Mouse (Mus musculus) hindbrain, embryonic 16.5 days (tissue): ENCODE measurements around the gene Gm20604. TPM values are rescaled to one million over a fixed set of nuclear protein-coding genes. Genes with fewer than 3 reads are reported as not detected.

Experiments used
- ATAC-seq: fragments of 200-750 bp; cut with Nextera tagmentation; 2 replicates; pipeline ENCODE4 v1.8.0; 2017; ENCODE audit warnings: moderate TSS enrichment, moderate library complexity
- H3K27ac ChIP-seq: fragments of 300-500 bp; sonication (generic); 2 replicates; pipeline ENCODE4 v1.5.1; 2014; ENCODE audit warnings: low read depth, mild to moderate bottlenecking, control low read depth, low read length, moderate library complexity
- H3K27me3 ChIP-seq: fragments of 300-500 bp; sonication (generic); replicated peaks from 2 replicates; pipeline ENCODE4 v1.6.1; 2014; ENCODE audit warnings: low read length; ENCODE audit not compliant: control insufficient read depth, insufficient read depth
- H3K36me3 ChIP-seq: fragments of 300-500 bp; sonication (generic); 2 replicates; pipeline ENCODE4 v1.6.1; 2014; ENCODE audit warnings: mild to moderate bottlenecking, low read length, moderate library complexity, mixed read lengths; ENCODE audit not compliant: control insufficient read depth, insufficient read depth
- H3K4me1 ChIP-seq: fragments of 300-500 bp; sonication (generic); 2 replicates; pipeline ENCODE4 v1.6.1; 2014; ENCODE audit warnings: low read depth, low read length; ENCODE audit not compliant: control insufficient read depth, insufficient read depth
- H3K4me2 ChIP-seq: fragments of 300-500 bp; sonication (generic); 2 replicates; pipeline ENCODE4 v1.6.1; 2014; ENCODE audit warnings: mild to moderate bottlenecking, low read length, control low read depth, moderate library complexity
- H3K4me3 ChIP-seq: fragments of 300-500 bp; sonication (generic); 2 replicates; pipeline ENCODE4 v1.5.1; 2014; ENCODE audit warnings: mild to moderate bottlenecking, low read length, control low read depth, moderate library complexity
- H3K9ac ChIP-seq: fragments of 300-500 bp; sonication (generic); 2 replicates; pipeline ENCODE4 v1.6.1; 2014; ENCODE audit warnings: low read depth, mild to moderate bottlenecking, control low read depth, low read length, moderate library complexity
- H3K9me3 ChIP-seq: fragments of 300-500 bp; sonication (generic); 2 replicates; pipeline ENCODE4 v1.6.1; 2014; ENCODE audit warnings: mild to moderate bottlenecking, low read length, moderate library complexity; ENCODE audit not compliant: control insufficient read depth
- WGBS: fragments of 180-500 bp; shearing (Covaris S2); extraction: QIAGEN DNeasy Blood & Tissue Kit; methylation state at CpG from one replicate; pipeline ENCODE4 v1.1.7; 2014; 5-methylcytosine and 5-hydroxymethylcytosine counted together
- polyA plus RNA-seq: library from polyadenylated mRNA; unstranded; fragments of >200 nt; fragmentation: Nextera tagmentation; extraction: Ambion mirVana; gene quantifications from 2 replicates; pipeline ENCODE4 v1.2.1, GENCODE M21; 2015

Gm20604 gene
- polyA plus RNA-seq, 1 experiment from 2014 or later: 48.8 TPM

DNA sequence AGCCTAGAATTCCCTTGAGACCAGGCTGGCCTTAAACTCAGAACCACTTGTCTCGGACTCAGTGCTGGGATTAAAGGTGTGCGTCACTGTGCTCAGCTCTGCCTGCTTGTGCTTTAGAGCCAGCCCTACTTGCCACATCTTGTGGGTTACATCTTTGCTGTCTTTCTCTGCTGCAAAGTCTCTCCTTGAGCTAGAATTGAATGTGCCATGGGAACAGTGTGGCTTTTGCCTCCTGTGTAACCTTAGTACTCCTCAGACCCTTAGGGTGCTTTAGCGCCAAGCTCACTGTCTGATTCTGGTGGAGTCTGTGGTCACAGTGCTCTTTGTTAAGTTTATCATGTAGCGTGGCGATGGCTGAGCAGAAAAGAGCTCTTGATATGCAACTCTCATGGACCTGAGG, 14.2 kb upstream of the Gm20604 start:
- no peak overlapping the region for H3K4me2 ChIP-seq
- H3K9ac ChIP-seq: no peak overlapping the region
- no peak overlapping the region for H3K27ac ChIP-seq
- no peaks in the 10 kb centered on the region for H3K4me1 ChIP-seq
- no peaks in the 10 kb centered on the region for H3K27me3 ChIP-seq
- peaks cover 50% of the 10 kb centered on the region for H3K36me3 ChIP-seq
- WGBS: 93% methylated on average over 5 of the region's 5 CpGs
- no peaks in the 10 kb centered on the region for H3K9me3 ChIP-seq
- no peak for ATAC-seq
- H3K4me3 ChIP-seq: no peak overlapping the region

DNA sequence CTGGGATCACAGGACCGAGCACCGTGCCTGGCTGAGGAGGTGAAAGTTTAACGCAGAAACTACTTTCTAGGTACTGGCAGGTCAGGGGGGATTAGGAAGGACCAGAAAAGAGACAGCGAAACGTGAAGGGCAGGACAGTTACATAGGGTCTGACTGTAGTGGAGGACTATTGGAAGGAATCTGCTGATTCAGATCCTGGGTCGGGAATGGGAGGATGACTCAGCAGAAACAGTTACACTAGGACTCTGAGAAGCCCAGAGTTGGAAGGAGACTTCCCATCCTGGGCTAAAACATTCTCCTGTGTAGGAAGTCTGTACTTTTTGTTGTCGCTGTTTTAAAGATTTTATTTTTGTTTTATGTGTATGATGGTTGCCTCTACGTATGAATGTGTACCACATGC, 13.1 kb upstream of the Gm20604 start:
- no peak overlapping the region for H3K4me2 ChIP-seq
- no peaks in the 10 kb centered on the region for H3K9me3 ChIP-seq
- no peak overlapping the region for H3K4me3 ChIP-seq
- H3K27ac ChIP-seq: no peak overlapping the region
- ATAC-seq: no peak
- H3K27me3 ChIP-seq: no peaks in the 10 kb centered on the region
- H3K36me3 ChIP-seq: peaks cover 58% of the 10 kb centered on the region
- no peaks in the 10 kb centered on the region for H3K4me1 ChIP-seq
- 99% methylated on average over 8 of the region's 8 CpGs for WGBS
- H3K9ac ChIP-seq: no peak overlapping the region

- Histone ChIP-seq H3K4me3 (no peak overlapping the region), H3K36me3 (peaks cover 55% of the 10 kb centered on the region), H3K9me3 (no peaks in the 10 kb centered on the region), H3K27me3 (no peaks in the 10 kb centered on the region), H3K9ac (no peak overlapping the region), H3K4me1 (no peaks in the 10 kb centered on the region), H3K4me2 (no peak overlapping the region), H3K27ac (no peak overlapping the region)
- WGBS: 88% methylated on average over 4 of the region's 4 CpGs
- no peak for ATAC-seq
These were observed 10.5 kb upstream of the Gm20604 start for GRCm38 (mm10) chr12:102769000-102769399.

DNA sequence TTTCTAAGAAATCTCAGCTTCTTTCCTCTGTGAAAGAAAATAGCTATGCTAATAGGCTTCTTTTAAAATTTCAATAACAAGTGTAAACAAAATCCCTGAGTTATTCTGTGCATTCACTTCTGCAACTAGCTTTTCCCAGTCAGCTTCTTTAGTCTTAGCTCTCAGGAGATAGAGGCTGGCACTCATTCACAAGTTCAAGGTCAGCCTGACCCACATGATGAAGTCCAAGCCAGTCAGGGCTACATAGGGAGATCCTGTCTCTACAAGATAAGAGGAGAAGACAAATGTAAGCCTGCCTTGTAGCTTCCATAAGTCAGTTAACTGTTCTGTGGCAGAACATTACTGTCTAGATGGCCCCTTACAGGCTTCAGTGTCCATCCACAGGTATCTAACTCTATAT, 5.2 kb upstream of the Gm20604 start:
- peaks cover 27% of the 10 kb centered on the region for H3K36me3 ChIP-seq
- H3K27ac ChIP-seq: no peak overlapping the region
- peaks cover 8% of the 10 kb centered on the region for H3K4me1 ChIP-seq
- no peak overlapping the region for H3K9ac ChIP-seq
- no peak for ATAC-seq
- H3K4me3 ChIP-seq: no peak overlapping the region
- H3K4me2 ChIP-seq: no peak overlapping the region
- no peaks in the 10 kb centered on the region for H3K27me3 ChIP-seq
- H3K9me3 ChIP-seq: no peaks in the 10 kb centered on the region

DNA sequence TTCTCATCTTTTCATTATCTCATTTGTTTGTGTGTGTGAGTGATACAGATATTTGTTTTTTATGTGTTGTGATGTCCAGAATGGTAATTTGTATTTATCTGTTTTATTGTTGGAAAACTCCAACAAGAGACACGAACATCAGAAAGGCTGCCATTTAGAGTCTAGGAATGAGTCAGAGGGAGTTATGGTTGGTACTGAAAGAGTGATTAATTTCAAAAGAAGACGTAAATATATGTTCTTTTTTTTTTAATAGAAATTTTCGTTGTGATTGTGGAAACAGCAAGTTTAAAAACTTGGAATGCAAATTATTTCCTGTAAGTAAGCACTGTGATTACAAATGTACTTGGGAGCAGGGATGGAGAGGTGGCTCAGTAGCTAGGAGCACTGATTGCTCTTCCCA, 3.2 kb upstream of the Gm20604 start:
- Histone ChIP-seq H3K27ac (no peak overlapping the region), H3K4me1 (peaks cover 11% of the 10 kb centered on the region), H3K9me3 (no peaks in the 10 kb centered on the region), H3K4me3 (no peak overlapping the region), H3K27me3 (no peaks in the 10 kb centered on the region), H3K36me3 (peaks cover 11% of the 10 kb centered on the region), H3K4me2 (no peak overlapping the region), H3K9ac (no peak overlapping the region)
- 92% methylated on average over 3 of the region's 3 CpGs for WGBS
- ATAC-seq: no peak

GRCm38 (mm10) chr12:102758936-102759335, 464 bp upstream of the Gm20604 start:
- Histone ChIP-seq H3K9me3 (no peaks in the 10 kb centered on the region), H3K4me2 (peak overlapping the region; percentile 93), H3K36me3 (peaks cover 2% of the 10 kb centered on the region; the same call in 1 of the 2 replicates), H3K9ac (peak overlapping the region; percentile 84), H3K27me3 (no peaks in the 10 kb centered on the region), H3K27ac (no peak overlapping the region), H3K4me1 (peaks cover 20% of the 10 kb centered on the region), H3K4me3 (peak overlapping the region; percentile 82)
- WGBS: 0% methylated on average over 5 of the region's 5 CpGs
- no peak for ATAC-seq

DNA sequence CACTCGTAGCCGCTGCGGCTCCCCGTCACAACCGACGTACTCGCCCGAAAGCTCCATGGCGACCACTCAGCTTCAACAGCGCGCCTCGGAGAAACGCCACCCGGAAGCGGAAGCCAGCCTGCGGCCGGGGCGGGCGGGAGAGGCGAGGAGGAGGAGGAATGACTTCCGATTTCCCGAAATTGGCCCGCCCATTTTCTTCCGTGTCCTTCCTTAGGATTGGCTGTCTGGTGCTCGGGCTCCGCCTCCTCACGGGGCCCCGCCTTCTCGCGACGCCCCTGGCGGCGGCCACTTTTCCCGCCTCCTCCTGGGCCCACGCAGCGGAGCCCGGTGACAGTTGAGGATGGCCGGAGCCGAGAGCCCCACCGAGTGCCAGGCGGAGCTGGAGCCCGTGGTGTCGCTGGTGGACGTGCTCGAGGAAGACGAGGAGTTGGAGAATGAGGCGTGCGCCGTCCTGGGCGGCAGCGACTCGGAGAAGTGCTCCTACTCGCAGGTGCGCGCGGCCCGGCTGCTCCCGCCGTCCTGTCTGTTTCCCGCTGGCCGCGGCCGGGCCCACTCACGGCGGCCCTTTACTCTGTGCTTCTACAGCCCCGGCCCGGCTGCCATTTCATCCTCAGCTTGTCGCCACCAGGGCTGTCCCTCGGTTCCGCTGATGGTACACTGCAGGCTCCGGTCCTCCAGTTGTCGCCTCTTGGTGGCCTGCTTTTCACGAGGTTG, 626 bp downstream of the Gm20604 start, which contains the start of the genes Gm28051, Gon7 and Ubr7:
TSS of gene Gm28051 (minus strand) at position 77 of the 714 bp plus-strand sequence.
TSS of gene Gon7 (minus strand) at position 115 of the 714 bp plus-strand sequence.
TSS of gene Ubr7 (plus strand) at position 279 of the 714 bp plus-strand sequence.
- Histone ChIP-seq H3K9me3 (no peaks in the 10 kb centered on the region), H3K4me3 (peak within 1 kb of the TSS; percentile 82), H3K4me1 (peaks cover 20% of the 10 kb centered on the region), H3K27me3 (no peaks in the 10 kb centered on the region), H3K36me3 (no peaks in the 10 kb centered on the region), H3K4me2 (peak within 1 kb of the TSS; percentile 93), H3K27ac (peak within 1 kb of the TSS; percentile 91), H3K9ac (peak within 1 kb of the TSS; percentile 84)
- peak; percentile 98 for ATAC-seq
- under 1% methylated on average over 61 of the region's 73 CpGs for WGBS

- peak overlapping the region; percentile 75 for H3K9ac ChIP-seq
- peaks cover 20% of the 10 kb centered on the region for H3K4me1 ChIP-seq
- H3K4me2 ChIP-seq: peak overlapping the region; percentile 86
- ATAC-seq: peak; percentile 85
- peak overlapping the region; percentile 82 for H3K4me3 ChIP-seq
- no peaks in the 10 kb centered on the region for H3K27me3 ChIP-seq
- peak overlapping the region; percentile 91 for H3K27ac ChIP-seq
- H3K9me3 ChIP-seq: no peaks in the 10 kb centered on the region
- WGBS: 1% methylated on average over 46 of the region's 46 CpGs
- no peaks in the 10 kb centered on the region for H3K36me3 ChIP-seq
These were observed 1.3 kb downstream of the Gm20604 start for GRCm38 (mm10) chr12:102757055-102757688.

GRCm38 (mm10) chr12:102756304-102756703, 2.2 kb downstream of the Gm20604 start:
- no peak for ATAC-seq
- Histone ChIP-seq H3K4me3 (peak overlapping the region; percentile 82), H3K9me3 (no peaks in the 10 kb centered on the region), H3K36me3 (no peaks in the 10 kb centered on the region), H3K9ac (no peak overlapping the region), H3K4me1 (peaks cover 20% of the 10 kb centered on the region), H3K27me3 (no peaks in the 10 kb centered on the region), H3K4me2 (peak overlapping the region; percentile 86), H3K27ac (no peak overlapping the region)
- WGBS: 83% methylated on average over 7 of the region's 7 CpGs
